Mouse (Mus musculus): ENCODE measurements around the gene Ssh1.

Ssh1 gene

DNA sequence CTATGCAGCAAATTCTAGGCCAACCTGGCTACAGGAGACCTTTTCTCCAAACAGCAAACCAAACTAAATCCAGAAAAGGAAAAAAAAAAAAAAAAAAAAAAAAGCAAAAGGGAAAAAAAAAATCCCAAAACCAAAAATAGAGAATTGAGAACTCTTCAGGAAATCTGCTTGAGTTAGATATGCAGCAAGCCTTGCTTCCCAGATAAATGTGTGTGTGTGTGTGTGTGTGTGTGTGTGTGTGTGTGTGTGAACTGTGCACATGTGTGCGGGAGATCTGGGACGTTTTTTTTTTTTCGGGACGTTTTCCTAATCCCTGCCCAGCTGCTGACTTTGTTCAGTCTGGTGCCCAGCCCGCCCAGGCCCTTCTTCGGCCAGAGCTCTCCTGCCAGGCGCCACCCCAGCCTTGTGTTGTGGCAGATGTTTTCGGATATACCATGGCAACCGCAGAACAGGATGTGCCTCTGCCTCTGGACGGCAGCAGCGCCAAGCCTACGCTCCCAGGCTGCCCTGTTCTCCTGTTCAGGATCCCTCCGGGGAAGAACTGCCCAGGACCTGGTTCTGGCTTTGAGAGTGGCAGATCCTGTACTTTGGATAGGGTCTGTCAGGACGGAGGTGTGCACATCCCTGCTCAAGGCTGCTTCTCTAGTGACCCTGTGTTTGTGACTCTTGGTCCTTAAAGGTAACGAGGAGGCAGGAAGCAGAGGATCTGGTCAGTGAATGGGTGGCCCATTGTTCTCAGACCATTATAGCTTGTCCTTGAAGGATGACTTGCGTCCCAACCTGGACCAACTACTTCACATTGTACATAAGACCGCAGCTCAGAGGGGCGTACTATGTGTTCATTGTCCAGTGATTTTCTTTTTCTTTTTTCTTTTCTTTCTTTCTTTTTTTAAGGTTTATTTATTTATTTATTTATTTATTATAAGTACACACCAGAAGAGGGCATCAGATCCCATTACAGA lies 62.8 kb downstream of the Ssh1 start:
- no peak for DNase-seq (ENCODE audit: low spot score in 2 of 2)

DNA sequence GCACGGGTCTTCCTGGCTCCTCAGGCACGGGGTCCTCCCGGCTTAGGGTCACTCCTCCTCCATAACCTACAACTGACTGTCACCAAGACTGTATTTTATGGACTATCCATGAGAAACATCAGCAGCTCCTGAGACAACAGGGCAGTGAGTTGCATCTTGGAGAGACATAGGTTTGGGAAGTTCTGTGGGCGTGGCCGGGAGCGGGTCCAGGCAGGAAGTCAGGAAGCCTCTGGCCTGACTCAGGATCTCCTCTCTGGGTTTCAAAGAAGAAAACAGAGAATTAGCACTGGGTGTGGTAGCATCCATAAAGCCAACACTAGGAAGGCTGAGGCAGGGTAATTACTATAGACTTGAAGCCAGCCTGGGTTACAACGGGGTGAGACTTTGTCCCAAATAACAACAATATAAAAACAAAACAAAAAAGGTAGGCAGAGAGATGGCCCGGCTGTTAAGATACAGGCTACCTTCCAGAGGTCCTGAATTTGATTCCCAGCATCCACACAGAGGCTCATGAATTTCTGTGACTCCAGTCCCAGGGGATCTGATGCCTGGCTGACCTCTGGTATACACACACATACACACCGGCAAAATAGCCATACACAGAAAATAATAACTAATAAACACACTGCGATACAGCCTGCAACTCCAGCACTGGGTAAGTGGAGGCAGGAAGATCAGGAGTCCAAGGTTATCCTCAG lies 63.6 kb downstream of the Ssh1 start:
- no peak for DNase-seq (ENCODE audit: low spot score in 2 of 2)

DNA sequence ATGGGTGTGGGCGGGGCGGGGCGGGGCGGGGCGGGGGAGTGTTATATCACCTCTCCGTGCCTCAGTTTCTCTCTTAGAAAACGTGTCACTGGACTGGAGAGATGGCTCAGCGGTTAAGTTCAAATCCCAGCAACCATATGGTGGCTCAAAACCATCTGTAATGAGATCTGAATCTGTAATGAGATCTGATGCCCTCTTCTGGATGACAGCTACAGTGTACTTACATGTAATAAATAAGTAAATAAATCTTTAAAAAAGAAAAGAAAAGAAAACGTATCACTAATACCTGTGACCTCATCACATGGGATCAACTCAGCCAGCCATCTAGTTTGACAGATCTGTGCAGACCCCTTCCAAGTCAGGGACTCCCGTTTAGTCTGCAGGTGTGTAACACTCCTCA lies 64.2 kb downstream of the Ssh1 start:
- no peak for DNase-seq (ENCODE audit: low spot score in 2 of 2)

DNA sequence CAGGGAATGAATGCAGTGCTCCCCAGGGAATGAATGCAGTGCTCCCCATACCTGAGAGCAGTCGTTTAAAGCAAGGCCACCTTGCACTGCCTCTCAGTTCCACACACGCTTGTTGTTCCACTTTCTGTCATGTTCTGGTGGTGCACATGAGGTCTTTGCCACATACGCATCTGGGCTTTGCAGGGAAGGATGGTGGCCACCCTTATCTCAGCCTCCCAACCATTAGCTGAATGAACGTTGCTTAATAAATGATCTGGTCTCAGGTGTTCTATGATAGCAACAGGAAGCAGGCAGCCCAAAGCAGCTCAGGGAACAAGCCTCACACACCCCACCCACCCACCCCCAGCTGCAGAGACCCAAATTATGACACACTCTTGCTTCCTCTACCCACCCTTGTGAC lies 69.1 kb downstream of the Ssh1 start:
- no peak for DNase-seq (ENCODE audit: low spot score in 2 of 2)

DNA sequence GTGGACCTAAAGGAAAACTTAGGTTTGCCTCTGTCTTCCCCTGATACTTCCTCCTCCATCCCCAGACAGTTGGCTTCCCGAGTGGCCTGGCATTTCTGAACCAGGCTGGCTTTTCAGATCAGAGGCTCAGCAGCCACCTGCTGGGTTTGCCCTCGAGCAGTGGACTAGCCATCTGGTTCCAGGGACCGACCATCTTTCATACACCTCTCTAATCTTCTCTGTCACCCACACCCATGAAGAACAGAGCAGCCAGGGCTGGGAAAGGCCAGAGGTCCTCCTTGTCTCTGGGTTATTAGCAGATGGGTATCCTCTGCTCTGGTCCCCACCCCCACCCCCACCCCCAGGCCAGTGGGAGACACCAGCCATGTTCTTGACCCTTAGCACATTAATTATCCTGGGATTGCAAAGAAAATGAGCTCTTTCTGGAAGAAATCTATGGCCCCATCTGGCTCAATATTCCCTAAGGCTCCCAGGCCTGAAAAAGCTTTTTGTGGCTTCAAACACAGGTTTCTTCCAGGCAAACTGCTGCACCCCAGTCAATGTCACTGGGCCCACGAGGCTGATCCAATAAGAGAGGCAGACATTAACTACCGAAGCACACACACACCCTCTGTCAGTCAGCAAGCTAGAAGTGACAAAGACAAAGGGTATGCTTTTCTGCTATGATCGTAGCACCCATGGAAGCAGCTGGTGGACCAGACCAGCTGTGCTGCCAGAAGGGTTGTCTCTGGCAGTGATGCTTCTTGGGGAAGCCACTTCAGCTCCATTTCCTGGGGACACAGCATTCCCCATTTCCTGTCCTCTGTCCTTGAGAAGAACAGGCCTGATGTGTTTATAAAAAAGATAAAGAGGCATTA lies 72.2 kb downstream of the Ssh1 start:
- DNase-seq (ENCODE audit: low spot score in 2 of 2) = no peak

DNA sequence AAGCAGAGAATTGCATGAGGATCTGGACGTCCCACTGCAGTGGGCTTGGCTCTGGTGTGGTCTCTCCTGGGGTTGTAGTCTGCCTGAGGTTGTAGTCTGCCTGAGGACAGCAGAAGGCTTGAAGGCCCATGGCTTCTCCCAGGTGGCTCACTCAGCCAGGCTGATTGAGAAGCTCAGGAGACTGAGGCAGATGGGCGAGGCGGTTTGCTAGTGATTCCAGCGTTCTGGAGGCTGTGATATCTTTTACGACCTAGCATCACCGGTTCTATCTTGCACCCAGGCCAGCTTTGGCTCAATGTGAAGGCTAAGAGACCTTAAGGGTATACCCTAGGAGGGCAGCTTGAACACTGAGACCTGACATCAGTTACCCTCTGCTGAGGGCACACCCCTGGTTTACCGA lies 74.6 kb downstream of the Ssh1 start:
- DNase-seq (ENCODE audit: low spot score in 2 of 2) = no peak

DNA sequence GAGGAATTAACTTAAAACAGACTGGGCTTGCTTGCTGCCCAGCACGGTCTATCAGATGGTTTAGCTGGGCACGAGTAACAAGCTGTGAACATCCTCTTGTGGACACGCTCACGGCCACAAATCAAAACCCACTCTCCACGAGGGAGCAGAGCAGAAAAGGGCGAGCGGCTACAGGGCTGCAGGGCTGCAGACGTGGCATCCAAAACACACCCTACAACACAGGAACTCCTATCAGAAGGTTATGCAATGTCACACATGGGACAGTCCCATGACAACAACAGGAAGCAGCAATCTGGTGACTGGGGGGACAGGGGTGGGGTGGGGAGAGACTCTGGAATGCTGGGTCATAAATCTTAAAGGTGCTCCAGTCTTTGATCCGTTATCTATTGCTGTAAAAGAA lies 75.0 kb downstream of the Ssh1 start:
- DNase-seq (ENCODE audit: low spot score in 2 of 2) = no peak

DNA sequence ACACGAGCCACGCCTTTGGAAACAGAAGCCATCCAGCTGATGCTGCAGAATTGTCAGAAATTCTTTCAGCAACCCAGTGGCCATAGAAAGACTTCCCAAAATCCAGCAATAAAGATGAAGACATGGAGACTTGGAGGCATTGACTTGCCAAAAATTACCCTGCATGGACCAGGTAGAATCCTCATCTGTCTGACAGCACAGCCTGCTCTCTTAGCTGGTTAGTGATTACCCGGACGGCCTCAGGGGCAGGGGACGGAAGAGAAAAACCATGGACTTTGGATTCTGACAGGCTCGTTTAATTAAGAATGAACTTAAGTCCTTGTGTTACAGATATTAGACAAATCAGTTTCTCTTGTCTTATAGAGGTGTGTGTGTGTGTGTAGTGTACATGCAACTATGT lies 83.0 kb downstream of the Ssh1 start:
- DNase-seq (ENCODE audit: low spot score in 2 of 2) = no peak

DNA sequence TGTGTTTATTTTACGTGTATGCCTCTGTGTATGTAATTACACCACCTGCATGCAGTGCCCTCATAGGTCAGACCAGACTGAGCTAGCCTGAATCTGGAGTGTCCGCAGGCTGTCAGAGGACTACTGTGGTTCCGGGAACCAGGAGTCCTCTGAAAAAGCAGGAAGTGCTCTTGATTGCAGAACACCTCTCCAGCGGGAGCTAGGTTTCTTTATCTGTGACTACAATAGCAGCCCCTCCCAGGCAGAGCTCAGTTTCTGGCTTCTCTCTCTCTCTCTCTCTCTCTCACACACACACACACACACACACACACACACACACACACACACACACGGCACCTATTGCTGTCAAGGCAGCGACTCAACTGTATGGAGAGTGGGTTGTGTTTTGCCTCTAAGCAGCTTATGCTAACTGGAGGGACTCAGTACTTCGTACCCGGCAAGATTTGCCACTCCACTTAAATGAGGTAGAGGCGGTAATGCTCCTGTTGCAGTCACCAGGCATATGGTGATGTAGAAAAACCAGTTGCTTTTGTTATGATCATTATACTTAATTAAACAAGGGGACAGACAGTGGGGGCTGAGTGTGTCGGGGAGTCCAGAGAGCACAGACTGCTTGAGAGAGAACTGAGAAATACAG lies 83.5 kb downstream of the Ssh1 start:
- DNase-seq (ENCODE audit: low spot score in 2 of 2) = no peak

DNA sequence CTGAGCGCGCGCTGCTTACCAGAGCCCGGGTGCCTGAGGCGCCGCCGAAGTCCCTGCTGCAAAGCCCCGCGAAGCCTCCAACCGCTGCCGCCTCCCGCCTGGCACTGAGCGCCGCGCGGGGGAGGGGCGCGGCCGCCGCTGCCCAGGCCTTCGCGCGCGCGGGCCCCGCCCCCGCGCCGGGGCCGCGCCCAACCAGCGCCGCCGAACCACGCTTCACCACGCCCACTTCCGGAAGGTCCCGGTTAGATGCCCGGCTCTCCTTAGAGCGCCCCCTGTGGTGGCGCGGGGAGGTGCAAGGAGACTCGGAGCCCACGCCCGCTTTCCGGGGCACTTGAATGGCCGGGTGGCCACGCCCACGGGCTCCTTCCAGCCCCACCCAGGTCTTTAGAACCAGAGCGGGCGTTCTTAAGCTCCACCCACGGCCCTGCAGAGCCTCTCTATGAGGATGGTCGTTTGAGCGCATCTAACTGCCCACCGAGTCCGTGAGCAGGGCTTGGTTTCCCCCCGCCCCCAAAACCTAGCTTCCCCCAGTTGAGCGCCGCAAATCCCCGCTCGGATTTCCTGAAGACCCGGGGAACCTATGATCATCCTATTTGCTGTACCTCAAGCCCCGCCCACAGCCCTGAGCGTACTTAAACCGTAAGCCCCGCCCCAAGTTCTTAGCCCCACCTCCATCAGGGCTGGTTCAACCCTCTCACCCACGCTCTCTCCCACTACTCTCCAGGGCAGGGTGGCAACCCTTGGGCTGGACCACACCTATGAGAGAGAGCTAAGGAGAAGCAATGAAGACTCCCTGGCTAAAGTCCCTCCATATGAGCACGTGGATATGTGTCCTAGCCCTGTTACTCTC lies 84.9 kb downstream of the Ssh1 start, which contains the start of gene Coro1c:
Gene Coro1c (minus strand): TSS at position 167 of the 850 bp plus-strand sequence.
- peak; percentile 99 to 100 for DNase-seq (ENCODE audit: low spot score in 2 of 2)

DNA sequence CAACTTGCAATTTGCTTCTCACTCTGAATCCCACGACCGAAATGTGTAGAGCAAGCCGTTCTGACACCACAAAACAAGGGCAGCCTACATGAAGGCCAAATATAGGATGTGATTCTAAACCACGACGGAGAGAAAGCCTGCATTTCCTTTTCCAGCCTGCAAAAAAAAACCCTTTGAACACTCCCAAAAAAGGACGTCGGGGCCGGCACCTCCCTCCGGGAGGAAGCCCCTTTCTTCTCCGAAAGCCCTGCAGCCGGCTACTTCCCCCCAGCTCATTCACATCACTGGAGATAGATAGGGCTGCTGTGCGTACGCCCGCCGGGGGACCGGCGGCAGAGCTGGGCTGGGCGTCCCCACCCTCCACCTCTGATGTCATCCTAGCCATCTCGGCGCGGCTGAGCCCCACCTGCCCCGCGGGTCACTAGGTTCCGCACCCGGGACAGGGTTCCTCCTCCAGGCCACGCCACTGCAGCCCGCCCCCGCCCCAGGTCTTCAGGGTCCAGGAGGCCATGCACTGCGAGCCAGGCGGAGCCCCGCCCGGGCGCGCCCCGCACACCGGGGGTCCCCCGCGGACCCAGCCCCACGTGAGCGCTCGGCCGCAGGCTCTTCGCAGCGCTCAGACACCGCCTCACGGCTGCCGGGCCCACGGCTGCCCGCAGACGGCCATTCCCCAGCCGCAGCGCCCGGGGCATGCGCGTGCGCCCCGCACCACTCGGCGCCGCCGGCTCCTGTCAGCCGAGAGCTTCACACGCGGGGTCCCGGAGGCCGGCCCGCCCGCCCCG lies 85.7 kb downstream of the Ssh1 start:
- peak; percentile 62 to 82 for DNase-seq (ENCODE audit: low spot score in 2 of 2)

DNA sequence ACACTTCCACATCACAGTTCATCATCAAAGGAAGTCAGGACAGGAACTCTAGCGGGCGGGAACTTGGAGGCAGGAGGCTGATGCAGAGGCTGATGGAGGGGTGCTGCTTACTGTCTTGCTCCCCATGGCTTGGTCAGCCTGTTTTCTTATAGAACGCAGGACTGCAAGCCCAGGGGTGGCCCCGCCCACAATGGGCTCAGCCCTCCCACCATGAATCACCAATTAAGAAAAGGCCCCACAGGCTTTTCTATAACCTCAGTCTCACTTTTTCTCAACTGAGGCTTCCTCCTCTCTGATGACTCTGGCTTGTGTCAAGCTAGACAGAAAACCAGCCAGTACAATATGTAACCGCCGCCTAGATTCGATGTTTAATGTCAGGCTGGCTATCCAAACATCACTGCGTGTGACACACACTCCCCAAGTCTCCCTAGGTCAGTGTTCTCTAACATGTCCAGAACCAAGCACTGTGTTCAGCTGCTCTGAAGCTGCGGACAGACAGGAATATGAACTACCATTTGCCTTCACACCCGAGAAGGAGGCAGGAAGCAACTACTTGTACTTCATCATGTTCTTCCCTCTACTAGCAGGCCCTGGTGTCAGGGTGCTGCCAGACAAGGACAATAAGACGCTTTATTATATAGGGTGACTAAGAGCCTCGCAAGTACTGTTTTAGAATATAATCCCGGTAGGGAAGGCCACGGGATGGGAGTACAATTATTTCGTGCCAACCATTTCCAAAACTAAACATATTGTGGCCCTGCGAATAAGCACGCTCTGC lies 86.5 kb downstream of the Ssh1 start:
- DNase-seq (ENCODE audit: low spot score in 2 of 2) = peak; percentile 47 to 69

DNA sequence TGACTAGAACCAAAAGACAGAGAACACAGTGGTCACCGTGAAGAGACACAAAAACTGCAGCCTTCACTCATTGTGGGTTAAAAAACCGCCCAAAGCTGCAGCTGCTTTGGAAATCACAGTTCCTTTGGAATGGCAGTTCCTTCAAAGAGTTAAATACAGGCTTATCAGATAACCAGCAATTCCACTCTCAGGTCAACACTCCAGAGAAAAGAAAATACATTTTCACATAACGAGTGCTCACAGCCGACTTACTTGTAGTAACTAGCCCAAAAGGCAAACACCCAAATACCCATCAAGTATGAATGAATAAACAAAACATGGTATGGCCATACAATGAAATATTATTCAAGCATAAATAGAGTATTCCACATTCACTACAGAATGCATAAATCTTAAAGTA lies 88.7 kb downstream of the Ssh1 start:
- DNase-seq (ENCODE audit: low spot score in 2 of 2) = no peak

DNA sequence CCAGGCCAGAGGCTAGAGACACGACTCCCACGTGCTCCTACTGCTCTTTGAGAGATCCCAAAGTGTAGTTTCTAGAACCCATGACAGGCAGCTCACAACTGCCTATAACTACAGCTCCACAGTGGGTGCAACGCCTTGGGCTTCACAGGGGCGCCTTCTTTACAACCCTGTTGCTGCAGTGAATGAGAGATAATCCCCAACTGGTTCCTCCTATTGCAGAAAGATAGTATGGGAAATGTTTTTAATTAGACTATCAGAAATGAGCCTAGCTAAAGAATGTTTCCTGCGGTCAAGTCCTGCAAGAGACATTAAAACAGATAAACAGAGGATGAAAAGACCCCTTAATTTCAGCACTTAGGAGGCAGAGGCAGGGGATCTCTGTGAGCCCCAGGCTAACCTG lies 90.7 kb downstream of the Ssh1 start:
- DNase-seq (ENCODE audit: low spot score in 2 of 2) = no peak

DNA sequence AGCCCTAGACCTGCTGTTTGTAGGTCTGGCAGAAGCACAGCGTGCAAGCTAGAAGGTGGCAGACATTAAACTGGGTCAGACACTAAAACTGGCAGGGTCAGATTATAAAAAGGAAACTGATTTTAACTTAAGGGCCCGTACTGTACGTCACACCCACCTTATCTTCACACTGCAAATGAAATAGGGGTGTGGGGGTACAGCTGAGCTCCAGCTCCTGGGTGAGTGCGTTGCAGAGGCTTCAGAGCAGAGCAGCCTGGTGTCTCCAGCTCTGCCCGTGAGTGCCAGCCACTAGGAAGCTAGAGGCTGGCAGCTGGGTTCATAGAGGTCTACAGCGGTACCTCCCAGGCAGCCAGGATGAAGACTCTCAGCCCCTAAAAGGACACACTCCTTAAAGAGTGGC lies 91.7 kb downstream of the Ssh1 start:
- no peak for DNase-seq (ENCODE audit: low spot score in 2 of 2)

DNA sequence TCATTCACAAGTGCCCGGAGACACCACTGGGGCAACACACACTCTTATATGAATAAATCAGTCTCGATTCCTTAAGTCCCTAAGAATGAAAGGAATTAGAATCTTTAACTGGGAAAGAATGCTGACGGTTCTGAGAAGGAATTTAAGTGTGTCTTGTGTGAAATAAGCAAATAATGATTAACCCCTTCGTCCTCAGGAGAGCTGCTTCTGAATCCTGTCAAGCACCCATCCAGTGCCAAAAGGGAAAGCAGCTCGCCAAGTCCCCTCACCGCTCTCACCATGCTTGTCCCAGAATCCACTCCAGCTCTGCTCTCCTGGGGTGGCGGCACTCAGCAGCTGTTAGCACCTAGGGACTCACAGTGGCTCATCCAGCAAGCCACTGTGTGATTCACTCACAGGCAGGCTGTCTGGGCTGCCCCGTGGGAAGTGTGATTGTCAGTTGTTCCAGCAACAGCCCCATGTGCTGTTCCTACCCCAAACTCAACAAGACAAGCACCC lies 92.6 kb downstream of the Ssh1 start:
- no peak for DNase-seq (ENCODE audit: low spot score in 2 of 2)

DNA sequence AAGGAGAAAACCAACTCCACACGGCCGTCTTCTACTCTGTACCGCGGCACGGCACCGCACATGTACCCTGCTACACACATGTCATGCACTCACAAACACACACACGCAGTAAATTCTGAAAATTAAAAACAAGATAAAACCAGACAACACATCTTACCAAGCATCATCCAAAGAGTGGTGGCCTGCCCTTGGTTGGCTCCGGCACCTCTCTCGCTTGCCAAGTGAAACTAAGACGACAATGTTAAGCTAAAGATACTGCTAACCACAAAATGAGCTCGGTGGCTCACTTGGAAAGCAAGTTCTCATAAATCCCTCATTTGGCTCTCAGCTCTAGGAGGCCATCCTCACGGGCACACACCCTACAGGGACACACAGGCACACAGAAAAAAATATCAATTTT lies 94.2 kb downstream of the Ssh1 start:
- DNase-seq (ENCODE audit: low spot score in 2 of 2) = no peak

DNA sequence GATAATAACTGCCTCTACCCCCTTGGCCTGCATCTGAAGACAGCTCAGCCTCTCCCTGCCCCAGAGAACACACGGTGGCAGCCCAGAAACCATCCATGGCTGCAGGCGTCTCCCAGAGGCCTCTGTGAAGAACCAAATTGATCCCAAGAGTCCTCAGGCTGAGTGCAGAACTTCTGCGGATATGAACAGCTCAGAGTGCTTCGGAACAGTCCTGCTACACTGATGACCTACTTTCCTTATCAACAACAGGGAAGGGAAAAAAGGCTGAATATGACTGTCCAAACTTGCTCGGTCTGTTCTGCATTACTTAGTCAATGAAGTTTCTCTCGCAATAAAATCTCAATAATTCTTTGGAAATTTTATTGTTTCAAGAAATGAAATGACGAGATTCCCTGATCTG lies 101.7 kb downstream of the Ssh1 start:
- DNase-seq (ENCODE audit: low spot score in 2 of 2) = no peak

DNA sequence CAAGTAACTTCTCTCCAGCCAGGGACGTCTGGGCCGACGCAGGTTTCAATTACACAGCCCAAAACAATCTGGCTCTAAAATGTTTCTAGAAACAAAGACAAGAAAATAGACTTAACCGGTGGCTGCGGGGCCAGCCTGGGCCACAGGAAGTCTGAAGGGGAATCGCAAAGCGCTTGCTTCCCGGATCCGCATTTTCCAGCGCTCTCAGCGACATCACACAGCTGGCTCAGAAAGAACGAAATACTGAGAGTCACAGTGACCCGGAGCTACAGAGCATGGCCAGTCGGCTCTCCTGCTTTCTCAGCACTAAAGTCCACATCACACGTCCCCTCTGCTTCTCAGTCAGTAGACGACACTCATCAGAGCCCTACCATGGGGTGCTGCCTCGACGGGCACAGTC lies 102.8 kb downstream of the Ssh1 start:
- DNase-seq (ENCODE audit: low spot score in 2 of 2) = no peak

All from spleen, postnatal 10 days (tissue).